Mouse (Mus musculus) left cerebral cortex, postnatal 25 days (tissue): ENCODE measurements around the gene H2al1i. TPM values are rescaled to one million over a fixed set of nuclear protein-coding genes. Genes with fewer than 3 reads are reported as not detected.

Source experiments
- total RNA-seq, 2 experiments: library from RNA; stranded (reverse); gene quantifications; 2 replicates each; pipeline ENCODE4 v1.2.3; 2021

H2al1i gene
- total RNA-seq, 2 experiments from 2014 or later = not detected

Other genes starting within 250 kb of the H2al1i start
- not detected for gene H2al1a, start 25.4 kb upstream of the H2al1i start, total RNA-seq
- not detected for gene H2al1b, start 22.2 kb upstream of the H2al1i start, total RNA-seq
- not detected for gene H2al1c, start 19.0 kb upstream of the H2al1i start, total RNA-seq
- gene H2al1d, start 15.8 kb upstream of the H2al1i start, total RNA-seq = not detected
- gene H2al1e, start 12.7 kb upstream of the H2al1i start, total RNA-seq = not detected
- not detected for gene H2al1f, start 9.5 kb upstream of the H2al1i start, total RNA-seq
- gene H2al1g, start 6.4 kb upstream of the H2al1i start, total RNA-seq = not detected
- gene H2al1h, start 3.2 kb upstream of the H2al1i start, total RNA-seq = not detected
- gene H2al1j, start 3.2 kb downstream of the H2al1i start, total RNA-seq = not detected